Mouse (Mus musculus): ENCODE data around the gene Ctrc. TPM values are rescaled to one million over a fixed set of nuclear protein-coding genes. Genes with fewer than 3 reads are reported as not detected.

The Ctrc gene
- polyA plus RNA-seq, 1 experiment from 2014 or later: not detected

- Histone ChIP-seq H3K27me3 (ENCODE audit: control insufficient read depth, insufficient read depth, low read length) (no peaks in the 10 kb centered on the region), H3K4me2 (ENCODE audit: low read depth, low read length) (no peak overlapping the region), H3K4me1 (ENCODE audit: control insufficient read depth, insufficient read depth, low read length) (peaks cover 10% of the 10 kb centered on the region), H3K4me3 (ENCODE audit: low read depth, low read length) (no peak overlapping the region), H3K9ac (replicated peaks; ENCODE audit: low read depth, low read length) (no peak overlapping the region), H3K36me3 (ENCODE audit: control insufficient read depth, insufficient read depth, low read length) (0 out of 2 replicates have a peak, but pooled peaks cover 4% of the 10 kb centered on the region), H3K9me3 (ENCODE audit: control insufficient read depth, low read length) (no peaks in the 10 kb centered on the region), H3K27ac (ENCODE audit: low read depth, low read length) (no peak overlapping the region)
- WGBS: 91% methylated on average over 5 of the region's 5 CpGs
- ATAC-seq (ENCODE audit: low read depth): no peak
Observed at GRCm38 (mm10) chr4:141862867-141863266, 16.7 kb upstream of the Ctrc start.

GRCm38 (mm10) chr4:141861591-141862295 lies 15.6 kb upstream of the Ctrc start:
- 0 out of 2 replicates have a peak, but pooled peaks cover 4% of the 10 kb centered on the region for H3K36me3 ChIP-seq (ENCODE audit: control insufficient read depth, insufficient read depth, low read length)
- WGBS: 89% methylated on average over 17 of the region's 17 CpGs
- H3K27ac ChIP-seq (ENCODE audit: low read depth, low read length): no peak overlapping the region
- ATAC-seq (ENCODE audit: low read depth): no peak
- no peak overlapping the region for H3K9ac ChIP-seq (replicated peaks; ENCODE audit: low read depth, low read length)
- no peaks in the 10 kb centered on the region for H3K27me3 ChIP-seq (ENCODE audit: control insufficient read depth, insufficient read depth, low read length)
- no peak overlapping the region for H3K4me2 ChIP-seq (ENCODE audit: low read depth, low read length)
- no peaks in the 10 kb centered on the region for H3K9me3 ChIP-seq (ENCODE audit: control insufficient read depth, low read length)
- H3K4me1 ChIP-seq (ENCODE audit: control insufficient read depth, insufficient read depth, low read length): no peaks in the 10 kb centered on the region
- no peak overlapping the region for H3K4me3 ChIP-seq (ENCODE audit: low read depth, low read length)

- H3K27ac ChIP-seq (ENCODE audit: low read depth, low read length): no peak overlapping the region
- no peak overlapping the region for H3K9ac ChIP-seq (replicated peaks; ENCODE audit: low read depth, low read length)
- no peak overlapping the region for H3K4me2 ChIP-seq (ENCODE audit: low read depth, low read length)
- H3K4me3 ChIP-seq (ENCODE audit: low read depth, low read length): no peak overlapping the region
- no peaks in the 10 kb centered on the region for H3K27me3 ChIP-seq (ENCODE audit: control insufficient read depth, insufficient read depth, low read length)
- no peaks in the 10 kb centered on the region for H3K4me1 ChIP-seq (ENCODE audit: control insufficient read depth, insufficient read depth, low read length)
- H3K9me3 ChIP-seq (ENCODE audit: control insufficient read depth, low read length): no peaks in the 10 kb centered on the region
- 0 out of 2 replicates have a peak, but pooled peaks cover 4% of the 10 kb centered on the region for H3K36me3 ChIP-seq (ENCODE audit: control insufficient read depth, insufficient read depth, low read length)
- no peak for ATAC-seq (ENCODE audit: low read depth)
- WGBS: 74% methylated on average over 18 of the region's 19 CpGs
Observed at GRCm38 (mm10) chr4:141860246-141860841, 14.2 kb upstream of the Ctrc start.

GRCm38 (mm10) chr4:141859351-141859750 lies 13.2 kb upstream of the Ctrc start:
- ATAC-seq (ENCODE audit: low read depth): no peak
- WGBS: 97% methylated on average over 14 of the region's 14 CpGs
- no peak overlapping the region for H3K4me3 ChIP-seq (ENCODE audit: low read depth, low read length)
- 0 out of 2 replicates have a peak, but pooled peaks cover 4% of the 10 kb centered on the region for H3K36me3 ChIP-seq (ENCODE audit: control insufficient read depth, insufficient read depth, low read length)
- no peaks in the 10 kb centered on the region for H3K27me3 ChIP-seq (ENCODE audit: control insufficient read depth, insufficient read depth, low read length)
- H3K9ac ChIP-seq (replicated peaks; ENCODE audit: low read depth, low read length): no peak overlapping the region
- no peak overlapping the region for H3K4me2 ChIP-seq (ENCODE audit: low read depth, low read length)
- H3K27ac ChIP-seq (ENCODE audit: low read depth, low read length): no peak overlapping the region
- H3K9me3 ChIP-seq (ENCODE audit: control insufficient read depth, low read length): no peaks in the 10 kb centered on the region
- no peaks in the 10 kb centered on the region for H3K4me1 ChIP-seq (ENCODE audit: control insufficient read depth, insufficient read depth, low read length)

GRCm38 (mm10) chr4:141858501-141858900 lies 12.3 kb upstream of the Ctrc start:
- no peak overlapping the region for H3K4me3 ChIP-seq (ENCODE audit: low read depth, low read length)
- 78% methylated on average over 19 of the region's 20 CpGs for WGBS
- H3K27ac ChIP-seq (ENCODE audit: low read depth, low read length): no peak overlapping the region
- no peaks in the 10 kb centered on the region for H3K27me3 ChIP-seq (ENCODE audit: control insufficient read depth, insufficient read depth, low read length)
- H3K9ac ChIP-seq (replicated peaks; ENCODE audit: low read depth, low read length): no peak overlapping the region
- H3K9me3 ChIP-seq (ENCODE audit: control insufficient read depth, low read length): no peaks in the 10 kb centered on the region
- H3K36me3 ChIP-seq (ENCODE audit: control insufficient read depth, insufficient read depth, low read length): 0 out of 2 replicates have a peak, but pooled peaks cover 4% of the 10 kb centered on the region
- H3K4me2 ChIP-seq (ENCODE audit: low read depth, low read length): no peak overlapping the region
- H3K4me1 ChIP-seq (ENCODE audit: control insufficient read depth, insufficient read depth, low read length): no peaks in the 10 kb centered on the region
- no peak for ATAC-seq (ENCODE audit: low read depth)

GRCm38 (mm10) chr4:141857422-141857930 lies 11.3 kb upstream of the Ctrc start:
- Histone ChIP-seq H3K27me3 (ENCODE audit: control insufficient read depth, insufficient read depth, low read length) (no peaks in the 10 kb centered on the region), H3K9me3 (ENCODE audit: control insufficient read depth, low read length) (no peaks in the 10 kb centered on the region), H3K36me3 (ENCODE audit: control insufficient read depth, insufficient read depth, low read length) (0 out of 2 replicates have a peak, but pooled peaks cover 4% of the 10 kb centered on the region), H3K4me1 (ENCODE audit: control insufficient read depth, insufficient read depth, low read length) (no peaks in the 10 kb centered on the region), H3K4me2 (ENCODE audit: low read depth, low read length) (no peak overlapping the region), H3K4me3 (ENCODE audit: low read depth, low read length) (no peak overlapping the region), H3K9ac (replicated peaks; ENCODE audit: low read depth, low read length) (no peak overlapping the region), H3K27ac (ENCODE audit: low read depth, low read length) (0 out of 2 replicates have a peak overlapping the region, but pooled peaks have one; percentile 16)
- WGBS: 16% methylated on average over 10 of the region's 10 CpGs
- peak; percentile 79; the same call in 1 of the 2 replicates for ATAC-seq (ENCODE audit: low read depth)

- ATAC-seq (ENCODE audit: low read depth): no peak
- Histone ChIP-seq H3K9me3 (ENCODE audit: control insufficient read depth, low read length) (no peaks in the 10 kb centered on the region), H3K27me3 (ENCODE audit: control insufficient read depth, insufficient read depth, low read length) (no peaks in the 10 kb centered on the region), H3K4me1 (ENCODE audit: control insufficient read depth, insufficient read depth, low read length) (no peaks in the 10 kb centered on the region), H3K4me2 (ENCODE audit: low read depth, low read length) (no peak overlapping the region), H3K9ac (replicated peaks; ENCODE audit: low read depth, low read length) (no peak overlapping the region), H3K36me3 (ENCODE audit: control insufficient read depth, insufficient read depth, low read length) (no peaks in the 10 kb centered on the region), H3K4me3 (ENCODE audit: low read depth, low read length) (no peak overlapping the region), H3K27ac (ENCODE audit: low read depth, low read length) (no peak overlapping the region)
- 74% methylated on average over 9 of the region's 9 CpGs for WGBS
Observed at GRCm38 (mm10) chr4:141853437-141853836, 7.3 kb upstream of the Ctrc start.

- Histone ChIP-seq H3K4me2 (ENCODE audit: low read depth, low read length) (no peak overlapping the region), H3K36me3 (ENCODE audit: control insufficient read depth, insufficient read depth, low read length) (no peaks in the 10 kb centered on the region), H3K27me3 (ENCODE audit: control insufficient read depth, insufficient read depth, low read length) (no peaks in the 10 kb centered on the region), H3K4me1 (ENCODE audit: control insufficient read depth, insufficient read depth, low read length) (no peaks in the 10 kb centered on the region), H3K9ac (replicated peaks; ENCODE audit: low read depth, low read length) (no peak overlapping the region), H3K9me3 (ENCODE audit: control insufficient read depth, low read length) (no peaks in the 10 kb centered on the region), H3K4me3 (ENCODE audit: low read depth, low read length) (no peak overlapping the region), H3K27ac (ENCODE audit: low read depth, low read length) (no peak overlapping the region)
- 70% methylated on average over 5 of the region's 5 CpGs for WGBS
- no peak for ATAC-seq (ENCODE audit: low read depth)
Observed at GRCm38 (mm10) chr4:141834536-141835095, 11.5 kb downstream of the Ctrc start.

GRCm38 (mm10) chr4:141833911-141834310 lies 12.2 kb downstream of the Ctrc start:
- Histone ChIP-seq H3K4me2 (ENCODE audit: low read depth, low read length) (no peak overlapping the region), H3K27me3 (ENCODE audit: control insufficient read depth, insufficient read depth, low read length) (no peaks in the 10 kb centered on the region), H3K36me3 (ENCODE audit: control insufficient read depth, insufficient read depth, low read length) (no peaks in the 10 kb centered on the region), H3K27ac (ENCODE audit: low read depth, low read length) (no peak overlapping the region), H3K4me3 (ENCODE audit: low read depth, low read length) (no peak overlapping the region), H3K9ac (replicated peaks; ENCODE audit: low read depth, low read length) (no peak overlapping the region), H3K9me3 (ENCODE audit: control insufficient read depth, low read length) (no peaks in the 10 kb centered on the region), H3K4me1 (ENCODE audit: control insufficient read depth, insufficient read depth, low read length) (no peaks in the 10 kb centered on the region)
- 36% methylated on average over 1 of the region's 1 CpGs for WGBS
- no peak for ATAC-seq (ENCODE audit: low read depth)
